Mouse (Mus musculus) thymus, adult 2 months (tissue): ENCODE results near the gene Foxf1.

Source experiments
- CTCF ChIP-seq: fragments of 200-500 bp; IDR thresholded peaks from 2 replicates; pipeline ENCODE4 v1.5.1; 2012; ENCODE audit warnings: mild to moderate bottlenecking, control low read depth, low read length, moderate library complexity, borderline replicate concordance; ENCODE audit not compliant: control insufficient read depth, poor library complexity, insufficient read depth; ENCODE audit errors: extremely low read depth
- POLR2A ChIP-seq: fragments of 200-500 bp; IDR thresholded peaks from 2 replicates; pipeline ENCODE4 v1.6.1; 2012; ENCODE audit warnings: mild to moderate bottlenecking, low read length, control low read depth, moderate library complexity; ENCODE audit not compliant: control insufficient read depth, poor library complexity, insufficient read depth; ENCODE audit errors: extremely low read depth

- TF ChIP-seq POLR2A = no peak
- TF ChIP-seq CTCF = no peak
These were observed 52.7 kb downstream of the Foxf1 start for GRCm38 (mm10) chr8:121136856-121137255.
